Mouse (Mus musculus) forebrain, embryonic 15.5 days (tissue): ENCODE results near the gene Pcnx. TPM values are rescaled to one million over a fixed set of nuclear protein-coding genes. Genes with fewer than 3 reads are reported as not detected.

Experiments used
- ATAC-seq: fragments of 200-750 bp; cut with Nextera tagmentation; replicated peaks from 2 replicates; pipeline ENCODE4 v1.8.0; 2017; ENCODE audit warnings: mild to moderate bottlenecking, moderate TSS enrichment, moderate library complexity
- H3K27ac ChIP-seq: fragments of 300-500 bp; sonication (generic); replicated peaks from 2 replicates; pipeline ENCODE4 v1.5.1; 2015; ENCODE audit warnings: mild to moderate bottlenecking, inconsistent platforms
- H3K27me3 ChIP-seq: fragments of 300-500 bp; sonication (generic); 2 replicates; pipeline ENCODE4 v1.6.1; 2015; ENCODE audit warnings: inconsistent platforms
- H3K36me3 ChIP-seq: fragments of 300-500 bp; sonication (generic); 2 replicates; pipeline ENCODE4 v1.6.1; 2015; ENCODE audit warnings: mild to moderate bottlenecking, inconsistent platforms
- H3K4me1 ChIP-seq: fragments of 300-500 bp; sonication (generic); 2 replicates; pipeline ENCODE4 v1.6.1; 2015; ENCODE audit warnings: inconsistent platforms
- H3K4me2 ChIP-seq: fragments of 300-500 bp; sonication (generic); replicated peaks from 2 replicates; pipeline ENCODE4 v1.6.1; 2015; ENCODE audit warnings: mild to moderate bottlenecking, inconsistent platforms
- H3K4me3 ChIP-seq: fragments of 300-500 bp; sonication (generic); 2 replicates; pipeline ENCODE4 v1.5.1; 2015; ENCODE audit warnings: mild to moderate bottlenecking, inconsistent platforms
- H3K9ac ChIP-seq: fragments of 300-500 bp; sonication (generic); replicated peaks from 2 replicates; pipeline ENCODE4 v1.6.1; 2015; ENCODE audit warnings: mild to moderate bottlenecking, inconsistent platforms
- H3K9me3 ChIP-seq: fragments of 300-500 bp; sonication (generic); 2 replicates; pipeline ENCODE4 v1.6.1; 2016; ENCODE audit warnings: inconsistent platforms
- WGBS: fragments of 180-500 bp; shearing (Covaris S2); methylation state at CpG from one replicate; pipeline ENCODE4 v1.1.7; 2015; ENCODE audit warnings: mixed read lengths; 5-methylcytosine and 5-hydroxymethylcytosine counted together
- polyA plus RNA-seq: library from polyadenylated mRNA; unstranded; fragments of >200 nt; fragmentation: Nextera tagmentation; extraction: Ambion mirVana; gene quantifications from 2 replicates; pipeline ENCODE4 v1.2.1, GENCODE M21; 2015

The Pcnx gene
- 12.6 and 14.2 TPM in 2 replicates for polyA plus RNA-seq

DNA sequence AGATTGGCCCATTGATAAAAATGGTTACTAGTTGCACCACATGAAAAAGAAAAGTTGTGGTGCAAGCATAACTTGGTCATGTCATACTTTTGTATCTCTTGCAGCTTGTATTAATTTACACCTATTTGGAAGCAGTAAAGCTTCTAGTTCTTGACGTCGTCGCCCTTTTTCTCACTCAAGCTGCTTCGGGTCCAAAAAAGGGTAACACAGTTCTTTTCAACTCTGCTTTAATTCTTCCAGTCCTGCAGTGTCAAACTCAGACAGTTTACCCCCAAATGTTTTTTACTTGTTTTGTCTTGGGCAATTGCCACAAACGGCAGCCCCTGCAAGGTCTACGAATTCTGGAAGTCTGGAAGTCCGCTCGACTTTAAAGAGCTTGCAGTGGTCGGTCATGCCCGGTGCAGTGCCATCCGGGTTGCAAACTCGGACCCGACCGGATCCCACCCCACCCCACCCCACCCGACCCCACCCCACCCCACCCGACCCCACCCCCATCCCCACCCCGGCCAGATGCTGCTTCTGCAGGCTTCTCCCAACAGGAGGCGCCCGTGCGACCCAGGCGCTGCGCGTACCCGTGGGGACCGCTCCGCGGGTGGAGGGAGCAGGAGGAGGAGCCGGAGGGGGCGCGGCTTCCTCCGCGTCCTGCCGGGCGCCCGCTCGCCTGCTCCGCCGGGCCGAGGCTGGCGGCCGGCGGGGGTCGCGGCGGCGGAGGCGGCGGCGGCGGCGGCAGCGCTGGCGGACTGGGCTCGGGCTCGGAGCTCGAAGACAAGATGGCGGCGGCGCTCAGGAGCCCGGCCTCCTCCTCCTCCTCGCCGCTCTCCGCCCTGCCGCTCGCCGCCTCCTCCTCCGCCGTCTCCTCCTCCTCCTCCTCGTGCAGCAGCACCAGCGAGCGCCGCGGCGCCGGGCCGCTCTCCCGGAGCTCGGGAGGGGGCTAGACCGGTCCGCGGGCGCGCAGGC, at the start of gene Pcnx:
Gene Pcnx, plus strand, starts transcription at position 673 of the 957 bp plus-strand sequence.
- Histone ChIP-seq H3K4me3 (peak within 1 kb of the TSS; percentile 83), H3K27ac (peak within 1 kb of the TSS; percentile 94), H3K4me1 (peaks cover 47% of the 10 kb centered on the region), H3K9ac (peak within 1 kb of the TSS; percentile 84), H3K4me2 (peak within 1 kb of the TSS; percentile 49), H3K27me3 (no peaks in the 10 kb centered on the region), H3K9me3 (no peaks in the 10 kb centered on the region), H3K36me3 (no peaks in the 10 kb centered on the region)
- 2% methylated on average over 43 of the region's 83 CpGs for WGBS
- ATAC-seq: peak; percentile 89

DNA sequence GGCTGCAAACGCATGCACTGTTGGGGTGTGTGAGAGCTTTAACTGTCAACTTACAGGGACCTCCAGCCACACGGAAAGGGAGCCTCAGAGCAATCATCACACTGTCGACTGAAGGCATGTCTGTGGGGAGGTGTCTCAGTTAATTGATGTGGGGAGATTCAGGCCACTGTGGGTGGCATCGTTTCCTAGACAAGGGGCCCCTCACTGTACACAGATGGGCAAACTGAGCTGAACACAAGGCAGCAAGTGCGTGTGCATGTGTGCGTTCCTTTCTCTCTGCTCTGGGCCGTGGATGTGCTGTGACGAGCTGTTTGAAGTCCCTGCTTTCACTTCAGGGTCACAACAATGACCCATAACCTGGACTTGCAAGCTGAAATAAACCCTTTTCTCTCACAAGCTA, 49.4 kb upstream of the Pcnx start:
- H3K27ac ChIP-seq: no peak overlapping the region
- H3K9me3 ChIP-seq: no peaks in the 10 kb centered on the region
- ATAC-seq: 0 out of 2 replicates have a peak, but pooled peaks have one; percentile 29
- WGBS: 26% methylated on average over 8 of the region's 8 CpGs
- no peaks in the 10 kb centered on the region for H3K36me3 ChIP-seq
- no peak overlapping the region for H3K4me2 ChIP-seq
- no peaks in the 10 kb centered on the region for H3K27me3 ChIP-seq
- peaks cover 21% of the 10 kb centered on the region for H3K4me1 ChIP-seq
- H3K4me3 ChIP-seq: no peak overlapping the region
- H3K9ac ChIP-seq: no peak overlapping the region

DNA sequence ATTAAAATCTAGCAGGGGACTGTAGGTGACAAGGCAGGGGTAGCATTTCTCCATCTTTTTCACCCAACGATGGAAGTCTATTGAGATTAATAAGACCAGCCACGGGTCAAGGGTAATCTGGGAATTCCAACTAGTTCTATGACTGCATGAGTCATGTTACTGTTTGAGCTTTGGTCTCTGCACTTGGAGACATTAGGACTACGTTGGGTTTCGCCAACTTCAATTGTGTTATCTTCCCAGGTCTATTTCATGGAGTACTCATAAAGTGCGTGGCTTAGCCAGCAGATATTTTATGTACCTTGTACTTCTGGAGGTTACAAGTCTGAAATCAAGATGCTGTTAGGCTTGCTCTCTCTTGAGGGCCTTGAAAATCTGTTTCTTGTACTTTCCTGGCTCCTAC, 45.1 kb upstream of the Pcnx start:
- Histone ChIP-seq H3K27me3 (no peaks in the 10 kb centered on the region), H3K4me2 (no peak overlapping the region), H3K36me3 (no peaks in the 10 kb centered on the region), H3K27ac (no peak overlapping the region), H3K9ac (no peak overlapping the region), H3K4me1 (peaks cover 12% of the 10 kb centered on the region), H3K9me3 (no peaks in the 10 kb centered on the region), H3K4me3 (no peak overlapping the region)
- ATAC-seq: no peak
- 95% methylated on average over 5 of the region's 5 CpGs for WGBS

DNA sequence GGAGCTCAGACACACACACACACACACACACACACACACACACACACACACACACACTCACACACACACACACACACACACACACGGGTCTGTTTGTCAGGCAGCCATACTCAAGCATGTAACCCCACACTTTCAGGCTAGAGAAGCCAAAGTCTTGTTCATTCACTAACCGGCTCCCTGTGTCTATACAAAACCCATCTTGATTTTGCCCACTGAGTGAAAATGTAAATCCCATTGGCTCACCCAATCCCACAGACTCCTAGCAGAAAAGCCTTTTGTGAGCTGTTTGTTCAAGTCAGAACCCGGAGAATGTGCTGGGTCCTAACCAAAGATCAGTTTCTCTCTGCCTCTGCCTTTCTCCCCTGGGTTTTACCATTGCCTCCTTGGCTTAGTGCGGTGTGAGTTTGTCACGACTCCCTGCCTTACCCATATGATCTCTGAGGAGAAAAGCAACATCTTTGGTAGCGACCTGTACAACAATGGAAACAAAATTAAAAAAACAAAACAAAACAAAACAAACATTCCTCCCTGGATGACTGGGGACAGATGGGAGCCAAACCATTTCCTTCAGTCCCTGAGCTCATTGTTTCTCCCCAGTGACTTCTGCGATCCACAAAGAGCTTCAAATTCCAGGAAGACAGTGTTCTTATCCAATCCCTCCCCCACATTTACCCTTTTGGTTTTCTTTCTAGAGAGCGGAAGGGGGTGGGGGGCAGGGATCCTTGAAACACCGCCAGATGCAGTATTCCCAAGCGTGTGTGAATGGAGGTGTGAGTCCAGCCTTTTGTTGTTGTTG, 43.3 kb upstream of the Pcnx start:
- ATAC-seq: peak; percentile 48; the same call in 1 of the 2 replicates
- 4% methylated on average over 10 of the region's 10 CpGs for WGBS
- no peaks in the 10 kb centered on the region for H3K36me3 ChIP-seq
- H3K4me1 ChIP-seq: peaks cover 9% of the 10 kb centered on the region
- no peaks in the 10 kb centered on the region for H3K27me3 ChIP-seq
- peak overlapping the region; percentile 54; the same call in 1 of the 2 replicates for H3K27ac ChIP-seq
- H3K4me2 ChIP-seq: peak overlapping the region; percentile 28
- H3K9ac ChIP-seq: no peak overlapping the region
- H3K4me3 ChIP-seq: peak overlapping the region; percentile 19
- no peaks in the 10 kb centered on the region for H3K9me3 ChIP-seq

DNA sequence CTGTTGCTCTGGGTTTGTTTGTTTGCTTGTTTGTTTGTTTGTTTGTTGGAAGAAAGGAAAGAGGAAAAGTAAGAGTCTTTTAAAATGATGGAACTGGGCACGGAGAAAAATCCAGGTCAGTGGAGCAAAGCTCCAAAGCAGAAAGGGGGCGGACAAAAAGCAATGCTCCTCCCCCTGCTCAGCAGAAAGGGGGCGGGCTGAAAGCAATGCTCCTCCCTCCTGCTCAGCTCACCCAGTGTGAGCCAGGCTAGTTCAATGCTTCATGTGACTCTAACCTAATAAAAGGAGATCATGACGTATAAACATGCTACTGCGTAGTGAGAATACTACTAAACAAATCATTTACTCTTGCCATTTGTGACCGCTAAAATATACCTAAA, 42.7 kb upstream of the Pcnx start:
- Histone ChIP-seq H3K9ac (no peak overlapping the region), H3K36me3 (no peaks in the 10 kb centered on the region), H3K9me3 (no peaks in the 10 kb centered on the region), H3K4me2 (peak overlapping the region; percentile 28), H3K27ac (peak overlapping the region; percentile 54; the same call in 1 of the 2 replicates), H3K27me3 (no peaks in the 10 kb centered on the region), H3K4me1 (peaks cover 9% of the 10 kb centered on the region), H3K4me3 (peak overlapping the region; percentile 19)
- WGBS: 52% methylated on average over 6 of the region's 6 CpGs
- ATAC-seq: peak; percentile 32; the same call in 1 of the 2 replicates

DNA sequence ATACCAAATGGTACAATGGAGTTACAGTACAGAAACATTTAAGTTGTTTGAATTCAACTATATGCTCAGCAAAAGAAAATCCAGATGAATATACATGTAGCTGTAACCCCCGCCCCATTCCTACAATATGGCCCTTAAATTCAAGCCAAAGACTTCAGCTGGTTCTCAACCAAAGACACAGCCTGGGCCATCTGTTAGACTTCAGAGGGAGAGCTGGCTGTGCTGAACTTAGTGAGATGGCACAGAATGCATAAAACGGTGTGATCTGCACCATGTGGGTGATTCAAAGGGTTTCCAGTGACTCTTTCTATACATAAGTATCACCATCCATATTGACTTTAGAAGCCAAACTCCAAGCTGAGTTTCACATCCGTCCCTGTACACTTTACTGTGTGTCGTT, 39.1 kb upstream of the Pcnx start:
- Histone ChIP-seq H3K9ac (no peak overlapping the region), H3K4me1 (peaks cover 9% of the 10 kb centered on the region), H3K27me3 (no peaks in the 10 kb centered on the region), H3K9me3 (no peaks in the 10 kb centered on the region), H3K4me3 (no peak overlapping the region), H3K36me3 (no peaks in the 10 kb centered on the region), H3K4me2 (no peak overlapping the region), H3K27ac (peak overlapping the region; percentile 76)
- 73% methylated on average over 4 of the region's 4 CpGs for WGBS
- ATAC-seq: peak; percentile 80

DNA sequence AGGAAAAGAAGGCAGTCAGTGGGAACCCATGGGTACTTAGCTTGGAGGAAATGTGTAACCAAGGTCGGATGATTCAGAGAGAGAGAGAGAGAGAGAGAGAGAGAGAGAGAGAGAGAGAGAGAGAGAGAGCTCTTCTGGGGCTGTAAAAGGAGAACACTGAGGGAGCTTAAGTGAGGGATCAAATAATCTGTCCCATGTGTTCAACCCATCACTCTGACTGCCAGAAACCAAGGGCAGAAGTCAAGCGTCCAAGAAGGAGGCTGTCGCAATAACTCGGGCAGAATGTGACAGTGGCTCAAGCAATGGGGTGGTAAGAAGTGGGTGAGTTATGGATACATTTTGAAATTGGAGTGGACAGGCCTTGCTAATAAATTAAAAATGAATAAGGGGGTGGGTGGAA, 37.6 kb upstream of the Pcnx start:
- 92% methylated on average over 4 of the region's 4 CpGs for WGBS
- H3K9me3 ChIP-seq: no peaks in the 10 kb centered on the region
- ATAC-seq: no peak
- H3K9ac ChIP-seq: no peak overlapping the region
- H3K27ac ChIP-seq: no peak overlapping the region
- H3K27me3 ChIP-seq: no peaks in the 10 kb centered on the region
- H3K4me2 ChIP-seq: no peak overlapping the region
- H3K36me3 ChIP-seq: no peaks in the 10 kb centered on the region
- peaks cover under 1% of the 10 kb centered on the region for H3K4me1 ChIP-seq
- H3K4me3 ChIP-seq: no peak overlapping the region

DNA sequence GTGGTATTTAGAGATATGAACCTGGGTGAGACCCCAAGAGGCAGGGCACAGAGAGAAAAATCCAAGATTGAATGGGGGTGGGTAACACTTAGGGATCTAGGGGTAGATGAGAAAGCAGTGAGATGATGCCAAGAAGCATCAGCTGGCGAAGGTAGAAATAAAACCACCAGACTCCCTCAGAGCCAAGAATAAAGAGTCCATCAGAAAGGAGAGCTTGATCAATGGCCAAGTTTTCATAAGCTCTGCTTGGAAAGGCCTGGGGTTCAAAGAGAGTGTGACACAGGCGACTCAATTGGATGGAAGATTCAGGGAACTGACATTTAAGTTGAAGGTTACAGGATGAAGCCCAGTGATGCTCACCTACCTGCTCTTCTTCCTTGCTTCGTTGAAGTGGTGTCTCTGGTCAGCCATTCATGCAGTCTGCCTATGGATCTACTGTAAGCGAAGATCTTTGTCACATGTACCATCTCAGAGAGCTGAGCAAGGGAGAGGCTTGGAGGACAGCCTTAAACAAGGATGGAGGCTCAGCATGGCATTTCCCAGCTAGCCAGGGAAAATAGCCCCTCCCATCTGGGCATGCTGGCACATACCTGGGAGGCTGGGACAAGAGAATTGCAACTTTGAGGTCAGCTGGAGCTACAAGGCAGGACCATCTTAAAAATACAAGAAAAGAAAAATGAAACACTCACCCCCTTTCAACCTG, 36.9 kb upstream of the Pcnx start:
- H3K4me2 ChIP-seq: no peak overlapping the region

DNA sequence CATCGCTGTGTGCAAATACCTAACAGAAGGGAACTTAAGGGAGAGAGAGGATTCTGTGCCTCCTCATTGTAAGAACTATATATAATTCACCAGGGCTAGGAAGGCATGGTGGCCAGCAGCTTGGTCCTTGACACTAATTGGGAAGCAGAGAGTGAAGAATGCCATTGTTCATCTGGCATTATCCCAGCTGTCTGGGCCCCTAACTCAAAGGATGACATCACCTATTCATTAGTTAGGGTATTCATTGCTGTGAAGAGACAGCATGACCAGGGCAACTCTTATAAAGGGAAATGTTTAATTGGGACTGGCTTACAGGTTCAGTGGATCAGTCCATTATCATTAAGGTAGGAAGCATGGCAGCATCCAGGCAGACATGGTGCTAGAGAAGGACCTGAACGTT, 31.5 kb upstream of the Pcnx start:
- Histone ChIP-seq H3K4me1 (no peaks in the 10 kb centered on the region), H3K9me3 (no peaks in the 10 kb centered on the region), H3K4me2 (no peak overlapping the region), H3K9ac (no peak overlapping the region), H3K4me3 (no peak overlapping the region), H3K27ac (no peak overlapping the region), H3K36me3 (no peaks in the 10 kb centered on the region), H3K27me3 (no peaks in the 10 kb centered on the region)
- 12% methylated on average over 2 of the region's 2 CpGs for WGBS
- ATAC-seq: no peak

More for the DNA sequence above, 36.9 kb upstream of the Pcnx start:
- Histone ChIP-seq H3K27me3 (no peaks in the 10 kb centered on the region), H3K36me3 (no peaks in the 10 kb centered on the region), H3K4me3 (no peak overlapping the region), H3K4me1 (no peaks in the 10 kb centered on the region; the same call in 1 of the 2 replicates), H3K9ac (no peak overlapping the region), H3K9me3 (no peaks in the 10 kb centered on the region), H3K27ac (no peak overlapping the region)
- 79% methylated on average over 4 of the region's 4 CpGs for WGBS
- no peak for ATAC-seq

DNA sequence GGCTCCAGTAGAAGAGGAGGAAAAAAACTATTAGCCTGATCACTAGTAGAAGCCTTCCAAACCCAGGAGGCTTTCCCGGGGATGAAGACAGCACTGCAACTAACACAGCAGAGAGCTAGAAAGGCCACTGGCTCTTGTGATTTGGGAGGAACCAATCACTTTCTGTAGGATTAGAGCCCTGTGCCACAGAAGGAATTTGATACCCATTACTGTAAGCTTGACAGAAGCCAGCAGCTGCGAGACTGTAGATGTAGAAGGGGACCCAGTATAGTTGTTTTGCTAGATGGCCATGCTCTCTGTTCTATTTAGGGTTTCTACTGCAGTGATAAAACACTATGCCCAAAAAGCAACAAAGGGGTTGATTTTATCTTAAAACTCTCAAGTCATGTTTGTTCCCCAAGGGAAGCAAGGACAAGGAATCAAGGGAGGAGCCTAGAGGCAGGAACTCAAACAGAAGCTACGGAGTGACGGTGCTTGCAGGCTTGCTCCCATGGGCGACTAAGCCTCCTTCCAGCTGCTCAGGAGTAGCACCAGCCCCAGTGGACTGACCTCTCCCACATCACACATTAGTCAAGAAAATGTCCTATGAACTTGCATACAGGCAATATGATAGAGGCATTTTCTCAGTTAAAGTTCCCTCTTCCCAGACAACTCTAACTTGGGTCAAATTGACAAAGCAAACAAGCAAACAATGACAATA, 27.6 kb upstream of the Pcnx start:
- 79% methylated on average over 5 of the region's 5 CpGs for WGBS

DNA sequence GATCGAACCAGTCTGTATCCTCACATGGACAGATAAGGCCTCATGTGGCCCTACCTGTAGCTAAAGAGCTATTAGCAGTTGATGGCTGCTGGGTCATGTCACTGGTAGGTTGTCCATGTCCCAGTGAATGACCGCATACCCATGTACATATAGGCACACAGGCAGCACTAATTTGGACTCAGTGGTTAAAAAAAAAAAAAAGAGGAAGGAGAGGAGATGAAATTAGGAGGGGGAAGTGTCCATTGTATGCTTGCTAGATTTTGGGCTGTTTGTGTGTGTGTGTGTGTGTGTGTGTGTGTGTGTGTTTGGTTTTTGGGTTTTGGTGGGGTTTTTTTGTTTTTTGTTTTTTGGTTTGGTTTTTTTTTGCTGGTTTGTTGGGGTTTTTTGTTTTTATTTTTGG, 26.7 kb upstream of the Pcnx start:
- H3K36me3 ChIP-seq: no peaks in the 10 kb centered on the region
- 95% methylated on average over 2 of the region's 2 CpGs for WGBS

More for the DNA sequence above, 27.6 kb upstream of the Pcnx start:
- ATAC-seq: no peak
- Histone ChIP-seq H3K36me3 (no peaks in the 10 kb centered on the region), H3K9me3 (no peaks in the 10 kb centered on the region), H3K4me2 (no peak overlapping the region), H3K9ac (no peak overlapping the region), H3K27ac (no peak overlapping the region), H3K4me3 (no peak overlapping the region), H3K4me1 (peaks cover 4% of the 10 kb centered on the region; the same call in 1 of the 2 replicates), H3K27me3 (no peaks in the 10 kb centered on the region)

More for the DNA sequence above, 26.7 kb upstream of the Pcnx start:
- no peak for ATAC-seq
- Histone ChIP-seq H3K27ac (no peak overlapping the region), H3K4me3 (no peak overlapping the region), H3K4me2 (no peak overlapping the region), H3K9ac (no peak overlapping the region), H3K4me1 (peaks cover 4% of the 10 kb centered on the region; the same call in 1 of the 2 replicates), H3K9me3 (no peaks in the 10 kb centered on the region), H3K27me3 (no peaks in the 10 kb centered on the region)
